Mouse (Mus musculus) neural tube, embryonic 15.5 days (tissue): ENCODE measurements around the gene Oasl2. TPM values are rescaled to one million over a fixed set of nuclear protein-coding genes. Genes with fewer than 3 reads are reported as not detected.
"Not testable (repeated sequence)": the region's sequence is repeated elsewhere in the genome, so short reads cannot be mapped to it uniquely, and the experiment has no call there.

Source experiments
- ATAC-seq: fragments of 200-750 bp; cut with Nextera tagmentation; 2 replicates; pipeline ENCODE4 v1.8.0; 2017; ENCODE audit warnings: mild to moderate bottlenecking, moderate TSS enrichment, moderate library complexity; ENCODE audit not compliant: low FRiP score
- H3K27ac ChIP-seq: fragments of 300-500 bp; sonication (generic); replicated peaks from 2 replicates; pipeline ENCODE4 v1.5.1; 2015; ENCODE audit warnings: mild to moderate bottlenecking, inconsistent platforms
- H3K27me3 ChIP-seq: fragments of 300-500 bp; sonication (generic); replicated peaks from 2 replicates; pipeline ENCODE4 v1.6.1; 2015; ENCODE audit warnings: inconsistent platforms
- H3K36me3 ChIP-seq: fragments of 300-500 bp; sonication (generic); 2 replicates; pipeline ENCODE4 v1.6.1; 2015; ENCODE audit warnings: inconsistent platforms
- H3K4me1 ChIP-seq: fragments of 300-500 bp; sonication (generic); 2 replicates; pipeline ENCODE4 v1.6.1; 2015; ENCODE audit warnings: inconsistent platforms
- H3K4me2 ChIP-seq: fragments of 300-500 bp; sonication (generic); 2 replicates; pipeline ENCODE4 v1.6.1; 2015; ENCODE audit warnings: inconsistent platforms, mild to moderate bottlenecking, moderate library complexity
- H3K4me3 ChIP-seq: fragments of 300-500 bp; sonication (generic); replicated peaks from 2 replicates; pipeline ENCODE4 v1.5.1; 2015; ENCODE audit warnings: mild to moderate bottlenecking, inconsistent platforms
- H3K9ac ChIP-seq: fragments of 300-500 bp; sonication (generic); replicated peaks from 2 replicates; pipeline ENCODE4 v1.6.1; 2015; ENCODE audit warnings: mild to moderate bottlenecking, inconsistent platforms
- H3K9me3 ChIP-seq: fragments of 300-500 bp; sonication (generic); replicated peaks from 2 replicates; pipeline ENCODE4 v1.6.1; 2016; ENCODE audit warnings: inconsistent platforms
- WGBS: fragments of 180-500 bp; shearing (Covaris S2); methylation state at CpG from one replicate; pipeline ENCODE4 v1.1.7; 2015; ENCODE audit warnings: mixed read lengths; 5-methylcytosine and 5-hydroxymethylcytosine counted together
- polyA plus RNA-seq: library from polyadenylated mRNA; unstranded; fragments of >200 nt; fragmentation: Nextera tagmentation; extraction: Ambion mirVana; gene quantifications from 2 replicates; pipeline ENCODE4 v1.2.1, GENCODE M21; 2015

Gene Oasl2
- 4.2 and 22.0 TPM in 2 replicates for polyA plus RNA-seq

DNA sequence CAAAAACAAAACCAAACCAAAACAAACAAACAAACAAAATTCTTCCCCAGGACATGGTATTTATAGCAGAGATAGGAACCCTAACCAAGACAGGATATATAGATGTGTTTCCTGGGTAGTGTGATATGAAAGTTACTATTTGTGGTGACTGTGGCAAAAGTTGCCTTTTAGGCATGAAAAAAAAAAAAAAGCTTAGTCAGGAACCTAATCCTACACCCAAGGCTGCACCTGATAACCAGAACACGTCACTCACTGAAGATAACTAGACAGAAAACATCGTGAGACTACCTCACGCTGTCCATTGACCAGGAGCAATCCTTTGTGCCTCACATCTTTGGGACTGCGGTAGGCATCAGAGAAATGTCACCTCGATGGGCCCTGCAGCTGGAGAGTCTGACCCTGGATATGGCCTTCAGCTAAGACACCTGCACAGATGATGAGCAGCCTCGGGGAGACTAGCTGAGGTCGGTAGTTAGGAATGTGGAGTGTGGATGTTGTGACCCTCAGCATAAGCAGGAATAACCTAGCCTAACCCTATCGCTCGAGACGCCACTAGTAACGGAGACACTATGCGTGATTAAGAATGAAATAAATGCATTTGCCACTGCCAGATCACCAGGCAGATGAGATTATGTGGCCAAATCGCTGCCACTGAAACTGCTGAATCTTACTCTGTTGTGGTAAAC is at the start of gene Oasl2:
Gene Oasl2, plus strand, starts transcription at position 249 of the 686 bp plus-strand sequence.
- H3K27ac ChIP-seq = no peak within 1 kb of the TSS
- no peaks in the 10 kb centered on the region for H3K9me3 ChIP-seq
- peak within 1 kb of the TSS; percentile 28 for H3K4me2 ChIP-seq
- no peak within 1 kb of the TSS for H3K9ac ChIP-seq
- no peaks in the 10 kb centered on the region for H3K36me3 ChIP-seq
- 75% methylated on average over 13 of the region's 13 CpGs for WGBS
- ATAC-seq = no peak
- H3K27me3 ChIP-seq = no peaks in the 10 kb centered on the region
- H3K4me1 ChIP-seq = no peaks in the 10 kb centered on the region; the same call in 1 of the 2 replicates
- H3K4me3 ChIP-seq = no peak within 1 kb of the TSS

DNA sequence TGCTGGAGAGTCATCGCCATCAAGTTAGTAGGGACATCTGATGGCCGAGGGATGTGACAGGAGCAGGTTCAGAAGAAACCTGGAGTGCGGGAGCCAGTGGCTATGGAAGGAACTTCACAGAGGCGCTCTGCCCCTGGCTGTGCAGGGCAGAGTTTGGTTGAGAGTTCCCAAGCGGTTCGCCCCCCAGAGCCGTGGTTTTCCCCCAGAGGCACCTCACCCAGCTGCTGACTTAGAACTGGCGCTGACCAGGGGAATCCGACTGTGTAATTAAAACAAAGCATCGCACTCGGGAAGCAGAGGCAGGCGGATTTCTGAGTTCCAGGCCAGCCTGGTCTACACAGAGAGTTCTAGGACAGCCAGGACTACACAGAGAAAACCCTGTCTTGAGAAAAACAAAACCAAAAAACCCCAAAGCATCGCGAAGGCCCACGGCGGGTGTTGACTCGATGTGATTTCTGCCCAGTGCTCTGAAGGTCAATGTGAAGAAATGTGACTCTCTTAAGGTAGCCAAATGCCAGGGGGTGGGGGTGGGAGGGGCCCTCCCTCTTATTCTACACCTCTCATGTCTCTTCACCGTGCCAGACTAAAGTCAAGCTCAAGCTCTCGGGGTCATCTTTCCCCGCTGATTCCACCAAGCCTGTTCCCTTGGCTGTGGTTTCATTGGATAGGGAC is 45.0 kb upstream of the Oasl2 start:
- Histone ChIP-seq H3K4me1 (no peaks in the 10 kb centered on the region), H3K27ac (no peak overlapping the region), H3K9ac (no peak overlapping the region), H3K4me2 (no peak overlapping the region), H3K9me3 (no peaks in the 10 kb centered on the region), H3K27me3 (no peaks in the 10 kb centered on the region), H3K36me3 (no peaks in the 10 kb centered on the region), H3K4me3 (no peak overlapping the region)
- ATAC-seq = no peak
- WGBS = 88% methylated on average over 20 of the region's 20 CpGs

DNA sequence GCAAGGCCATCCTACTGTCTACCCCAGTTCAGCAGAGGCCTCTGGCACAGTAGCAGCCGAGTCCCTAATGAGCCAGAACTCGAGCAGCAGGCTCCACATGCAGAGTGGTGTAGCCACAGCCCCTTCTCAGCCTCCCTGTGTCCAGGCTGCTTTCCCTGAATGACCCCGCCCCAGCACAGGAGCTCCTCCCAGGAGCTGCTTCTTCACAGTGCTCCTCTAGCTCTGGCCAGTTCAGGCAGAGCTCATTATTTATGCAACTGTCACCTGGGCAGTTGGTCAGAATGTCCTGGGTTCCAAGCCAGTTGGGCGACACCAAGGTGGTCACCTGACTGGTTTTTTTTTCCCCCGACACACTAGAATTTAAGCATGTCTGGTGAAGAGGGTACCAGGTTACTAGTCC is 43.4 kb upstream of the Oasl2 start, which contains the start of gene 4930519G04Rik:
Gene 4930519G04Rik, plus strand, starts transcription at position 301 of the 400 bp plus-strand sequence.
- H3K4me2 ChIP-seq, H3K9me3 ChIP-seq, H3K36me3 ChIP-seq, H3K4me1 ChIP-seq, H3K27me3 ChIP-seq, H3K4me3 ChIP-seq, H3K9ac ChIP-seq, ATAC-seq, H3K27ac ChIP-seq: not testable (repeated sequence)
- 87% methylated on average over 3 of the region's 5 CpGs for WGBS

DNA sequence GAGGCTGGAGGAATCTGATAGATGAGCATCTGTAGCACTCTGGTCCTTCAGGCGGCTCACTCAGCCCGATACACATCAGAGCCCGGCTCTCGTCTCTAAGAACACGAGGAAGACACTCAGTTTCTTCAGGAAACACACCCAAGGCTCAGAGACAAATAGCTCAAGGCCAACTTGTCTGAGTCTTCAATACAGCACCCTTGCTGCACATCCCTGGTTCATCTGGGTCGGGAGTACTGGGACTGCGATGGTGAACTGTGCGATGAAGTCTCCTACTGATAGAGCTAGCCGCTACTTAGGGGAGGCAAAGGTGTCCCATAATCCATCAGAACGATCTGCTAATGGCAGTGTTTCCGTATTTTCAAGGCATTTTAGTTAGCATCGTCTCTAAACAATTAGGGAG is 38.2 kb upstream of the Oasl2 start, which contains the start of gene Gm9936:
Gene Gm9936, minus strand, starts transcription at position 101 of the 400 bp plus-strand sequence.
- Histone ChIP-seq H3K27me3 (0 out of 2 replicates have a peak, but pooled peaks cover 5% of the 10 kb centered on the region), H3K4me2 (peak within 1 kb of the TSS; percentile 53), H3K36me3 (no peaks in the 10 kb centered on the region), H3K9ac (peak within 1 kb of the TSS; percentile 30; the same call in 1 of the 2 replicates), H3K27ac (0 out of 2 replicates have a peak within 1 kb of the TSS, but pooled peaks have one; percentile 0), H3K9me3 (no peaks in the 10 kb centered on the region), H3K4me3 (peak within 1 kb of the TSS; percentile 28), H3K4me1 (0 out of 2 replicates have a peak, but pooled peaks cover 4% of the 10 kb centered on the region)
- ATAC-seq = no peak
- 85% methylated on average over 12 of the region's 12 CpGs for WGBS

DNA sequence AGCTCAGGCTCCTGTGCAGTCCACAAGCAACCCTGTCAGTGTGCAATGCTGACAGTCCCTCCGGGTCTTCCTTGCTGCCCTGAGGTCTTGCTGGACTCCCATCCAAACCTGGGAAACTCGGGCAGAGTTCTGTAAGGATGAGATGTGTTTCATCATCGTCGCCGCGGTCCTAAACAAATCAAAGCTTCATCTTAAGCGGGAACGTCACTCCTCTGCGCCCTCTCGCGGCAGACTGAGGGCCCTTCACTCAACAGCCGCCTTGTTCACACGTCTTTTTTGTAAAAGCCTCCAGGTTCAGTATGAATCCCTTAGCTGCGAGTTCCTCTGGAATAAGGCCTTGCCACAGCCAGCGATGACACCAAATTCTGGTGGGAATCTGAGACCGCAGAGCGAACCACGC is 37.5 kb upstream of the Oasl2 start:
- 5% methylated on average over 18 of the region's 18 CpGs for WGBS
- peak; percentile 79 for ATAC-seq

DNA sequence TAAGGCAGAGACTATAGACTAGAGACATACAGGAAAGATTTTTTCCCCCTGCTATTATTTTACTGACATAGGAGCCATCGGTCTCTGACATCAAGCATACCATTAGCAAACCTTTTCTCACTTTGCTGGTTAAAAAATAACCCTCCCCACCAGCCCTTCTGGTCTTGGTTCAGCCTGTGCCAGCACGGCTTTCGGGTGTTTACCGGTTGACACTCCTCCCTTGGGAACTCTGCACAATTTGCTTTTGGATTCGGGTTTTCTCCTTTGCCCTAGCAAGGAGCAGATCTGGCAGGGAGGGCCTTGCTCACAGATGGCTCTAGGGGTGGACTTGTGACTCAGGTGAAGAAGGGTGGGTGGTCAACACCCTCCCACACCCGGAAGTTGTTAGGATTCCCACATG is 35.0 kb upstream of the Oasl2 start:
- ATAC-seq = no peak
- Histone ChIP-seq H3K4me2 (no peak overlapping the region), H3K4me1 (0 out of 2 replicates have a peak, but pooled peaks cover 7% of the 10 kb centered on the region), H3K36me3 (no peaks in the 10 kb centered on the region), H3K9ac (no peak overlapping the region), H3K27me3 (0 out of 2 replicates have a peak, but pooled peaks cover 5% of the 10 kb centered on the region), H3K9me3 (no peaks in the 10 kb centered on the region), H3K4me3 (no peak overlapping the region), H3K27ac (no peak overlapping the region)
- 73% methylated on average over 6 of the region's 6 CpGs for WGBS

More for the DNA sequence above, 37.5 kb upstream of the Oasl2 start:
- Histone ChIP-seq H3K4me1 (0 out of 2 replicates have a peak, but pooled peaks cover 4% of the 10 kb centered on the region), H3K27ac (0 out of 2 replicates have a peak overlapping the region, but pooled peaks have one; percentile 0), H3K4me2 (peak overlapping the region; percentile 53), H3K27me3 (0 out of 2 replicates have a peak, but pooled peaks cover 5% of the 10 kb centered on the region), H3K4me3 (peak overlapping the region; percentile 28), H3K9ac (peak overlapping the region; percentile 30; the same call in 1 of the 2 replicates), H3K9me3 (no peaks in the 10 kb centered on the region), H3K36me3 (no peaks in the 10 kb centered on the region)

DNA sequence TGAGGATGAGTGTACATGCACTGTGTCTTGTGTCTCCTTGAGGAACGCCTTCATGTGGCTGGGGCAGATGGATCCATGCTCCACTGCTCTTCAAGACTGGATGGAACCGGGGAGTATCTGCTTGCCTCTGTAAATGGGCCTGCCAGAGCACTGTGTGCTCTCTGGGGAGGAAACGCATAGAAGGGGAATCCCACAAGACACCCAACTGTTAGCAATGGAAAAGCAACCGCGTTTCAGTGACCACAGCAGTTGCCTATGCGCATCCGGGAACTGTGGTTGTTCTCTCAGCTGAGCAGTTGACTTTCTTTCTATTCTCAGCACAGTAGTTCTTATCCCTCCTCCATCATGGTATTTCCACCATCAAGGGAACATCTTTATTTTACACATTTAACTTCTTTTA is 31.9 kb upstream of the Oasl2 start:
- Histone ChIP-seq H3K36me3 (no peaks in the 10 kb centered on the region), H3K4me3 (no peak overlapping the region), H3K4me1 (0 out of 2 replicates have a peak, but pooled peaks cover 3% of the 10 kb centered on the region), H3K27ac (no peak overlapping the region), H3K27me3 (no peaks in the 10 kb centered on the region), H3K4me2 (no peak overlapping the region), H3K9ac (no peak overlapping the region), H3K9me3 (0 out of 2 replicates have a peak, but pooled peaks cover 7% of the 10 kb centered on the region)
- no peak for ATAC-seq
- 77% methylated on average over 7 of the region's 7 CpGs for whole genome bisulfite sequencing

DNA sequence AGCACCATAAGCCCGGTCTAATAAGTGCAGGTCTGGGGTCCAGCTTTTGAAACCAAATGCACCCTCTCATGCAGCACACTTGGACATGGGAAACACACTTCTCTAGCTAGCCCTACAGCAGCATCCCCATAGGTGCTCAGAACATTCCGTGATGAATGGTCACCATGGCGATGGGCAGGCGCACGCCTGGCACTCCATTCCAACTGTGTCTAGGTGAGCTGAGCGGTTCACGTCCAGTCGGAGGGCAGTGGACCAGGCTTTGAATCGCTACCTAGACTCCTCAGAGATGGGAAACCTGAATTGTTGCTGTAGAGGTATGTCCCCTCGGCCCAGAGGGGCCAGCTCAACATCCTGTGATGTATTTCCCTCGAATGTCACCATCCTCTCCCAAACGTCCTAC is 31.5 kb upstream of the Oasl2 start:
- Histone ChIP-seq H3K4me3 (no peak overlapping the region), H3K4me2 (no peak overlapping the region), H3K9me3 (0 out of 2 replicates have a peak, but pooled peaks cover 7% of the 10 kb centered on the region), H3K9ac (no peak overlapping the region), H3K27me3 (no peaks in the 10 kb centered on the region), H3K4me1 (0 out of 2 replicates have a peak, but pooled peaks cover 3% of the 10 kb centered on the region), H3K27ac (no peak overlapping the region), H3K36me3 (no peaks in the 10 kb centered on the region)
- 87% methylated on average over 12 of the region's 12 CpGs for WGBS
- no peak for ATAC-seq

DNA sequence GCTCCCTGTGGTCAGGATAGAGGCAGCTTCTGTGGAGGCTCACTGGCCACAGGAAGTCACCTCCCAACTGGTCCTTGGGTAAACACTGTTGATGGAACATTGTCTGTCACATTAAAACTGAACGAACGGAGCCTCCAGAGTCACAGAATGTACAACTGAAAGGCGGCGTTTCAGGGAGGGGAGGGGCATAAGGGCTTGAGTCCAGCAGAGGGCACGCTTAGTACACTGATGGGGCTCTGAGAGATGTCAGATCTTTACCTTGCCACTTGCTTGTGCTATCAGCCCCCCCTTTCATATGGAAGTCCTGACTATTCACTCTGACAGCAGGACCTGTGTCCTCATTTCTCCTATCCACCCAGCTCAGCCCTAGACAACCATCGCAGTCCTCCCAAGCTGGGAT is 20.9 kb upstream of the Oasl2 start:
- Histone ChIP-seq H3K36me3 (no peaks in the 10 kb centered on the region), H3K4me2 (no peak overlapping the region), H3K9ac (no peak overlapping the region), H3K27ac (no peak overlapping the region), H3K9me3 (no peaks in the 10 kb centered on the region), H3K4me3 (no peak overlapping the region), H3K27me3 (no peaks in the 10 kb centered on the region), H3K4me1 (no peaks in the 10 kb centered on the region)
- WGBS = 58% methylated on average over 6 of the region's 6 CpGs
- no peak for ATAC-seq

DNA sequence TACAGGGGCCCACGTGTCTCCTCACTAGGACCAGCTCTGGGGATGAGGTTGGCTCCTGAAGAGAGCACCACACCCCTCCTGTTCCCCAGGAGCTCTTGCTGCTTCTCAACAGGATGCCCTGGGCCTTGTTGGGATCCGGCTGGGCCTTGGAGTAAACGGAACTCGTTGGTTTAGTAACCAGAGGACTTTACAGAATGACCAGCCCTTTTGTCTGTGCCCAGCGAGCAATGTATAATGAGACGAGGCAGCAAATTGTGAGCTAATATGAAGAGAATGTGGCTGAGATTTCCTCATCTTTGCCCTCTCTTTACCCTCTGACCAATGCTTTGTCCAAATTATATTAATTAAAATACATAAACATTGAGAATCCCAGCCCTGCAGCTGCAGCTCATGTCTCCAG is 20.4 kb upstream of the Oasl2 start:
- Histone ChIP-seq H3K27ac (no peak overlapping the region), H3K9me3 (no peaks in the 10 kb centered on the region), H3K27me3 (no peaks in the 10 kb centered on the region), H3K4me1 (no peaks in the 10 kb centered on the region), H3K36me3 (no peaks in the 10 kb centered on the region), H3K4me3 (no peak overlapping the region), H3K9ac (no peak overlapping the region), H3K4me2 (no peak overlapping the region)
- no peak for ATAC-seq
- WGBS = 40% methylated on average over 6 of the region's 6 CpGs

DNA sequence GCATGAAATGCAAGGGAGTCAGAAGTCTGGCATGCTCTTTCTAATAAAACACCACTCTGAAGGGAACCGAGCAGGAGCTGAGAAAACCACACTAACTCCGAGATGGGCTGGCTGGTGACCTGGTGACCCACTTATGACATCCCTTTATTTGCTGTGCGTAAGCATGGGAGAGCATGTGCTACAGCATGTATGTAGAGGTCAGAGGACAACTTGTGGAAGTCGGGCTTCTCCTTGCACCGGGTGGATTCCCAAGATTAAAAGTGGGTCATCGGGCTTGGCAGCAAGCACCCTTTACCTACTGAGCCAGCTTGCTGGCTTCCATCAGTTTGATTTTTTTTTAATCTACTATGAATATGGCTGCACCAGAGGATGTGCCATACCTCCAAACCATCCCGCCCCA is 19.2 kb upstream of the Oasl2 start:
- Histone ChIP-seq H3K4me1 (no peaks in the 10 kb centered on the region), H3K27ac (no peak overlapping the region), H3K4me2 (no peak overlapping the region), H3K9ac (no peak overlapping the region), H3K4me3 (no peak overlapping the region), H3K36me3 (no peaks in the 10 kb centered on the region), H3K9me3 (no peaks in the 10 kb centered on the region), H3K27me3 (no peaks in the 10 kb centered on the region)
- WGBS = 67% methylated on average over 7 of the region's 7 CpGs
- no peak for ATAC-seq
